Mouse (Mus musculus) gastrocnemius, adult 18-20 months (tissue): ENCODE results near the gene Hs3st2. TPM values are rescaled to one million over a fixed set of nuclear protein-coding genes. Genes with fewer than 3 reads are reported as not detected.
"Not testable (repeated sequence)": the region's sequence is repeated elsewhere in the genome, so short reads cannot be mapped to it uniquely, and the experiment has no call there.

Experiments
- DNase-seq: peaks from one replicate; pipeline ENCODE4 v3.0.0; 2021; ENCODE audit warnings: low spot score
- long read RNA-seq, 2 experiments: library from polyadenylated mRNA; stranded (forward); transcript quantifications; one replicate each; pipeline ENCODE4 v2.0.0; 2021
- total RNA-seq, 2 experiments: library from RNA; stranded (reverse); gene quantifications; 2 replicates each; pipeline ENCODE4 v1.2.3; 2021

The Hs3st2 gene
- not detected for total RNA-seq
- long read RNA-seq, experiment 1, result 0 reads
- long read RNA-seq, experiment 2, result 0 reads

- DNase-seq, result no peak
Measured at GRCm38 (mm10) chr7:121391225-121391983, at the start of gene Hs3st2. Gene Hs3st2 (plus strand): TSS chr7:121391859.

DNA sequence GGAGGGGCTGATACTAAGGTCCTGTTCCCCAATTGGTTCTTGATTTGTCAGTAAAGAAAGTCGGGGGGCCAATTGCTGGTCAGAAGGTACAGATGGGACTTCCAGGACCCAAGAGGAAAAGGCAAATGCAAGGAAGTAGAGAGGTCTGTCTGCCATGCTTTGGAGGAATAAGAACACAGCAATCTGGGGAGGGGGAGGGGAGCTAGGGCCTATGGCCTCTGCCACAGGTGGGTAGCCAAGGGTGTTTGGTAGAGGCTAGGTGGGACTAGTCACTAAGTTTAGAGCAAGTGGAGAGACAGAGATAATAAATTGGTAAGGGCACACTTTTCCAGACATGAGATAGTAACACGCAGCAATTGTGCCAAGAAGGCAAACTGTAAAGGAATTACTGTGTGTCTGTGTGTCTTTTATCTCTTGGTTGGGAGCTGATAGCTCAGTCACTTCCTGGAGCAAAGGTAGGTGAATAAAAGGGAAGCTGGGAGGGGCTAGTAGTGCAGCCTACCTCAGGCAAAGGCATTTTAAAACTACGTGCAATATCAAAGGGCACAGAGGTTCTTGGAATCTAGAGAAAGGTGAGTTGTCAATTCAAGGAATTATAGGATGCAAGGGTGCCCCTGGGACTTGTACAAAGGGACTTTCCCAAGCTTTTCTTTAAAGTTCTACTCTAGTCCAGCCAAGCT, 43.2 kb upstream of the Hs3st2 start:
- DNase-seq, result no peak

DNA sequence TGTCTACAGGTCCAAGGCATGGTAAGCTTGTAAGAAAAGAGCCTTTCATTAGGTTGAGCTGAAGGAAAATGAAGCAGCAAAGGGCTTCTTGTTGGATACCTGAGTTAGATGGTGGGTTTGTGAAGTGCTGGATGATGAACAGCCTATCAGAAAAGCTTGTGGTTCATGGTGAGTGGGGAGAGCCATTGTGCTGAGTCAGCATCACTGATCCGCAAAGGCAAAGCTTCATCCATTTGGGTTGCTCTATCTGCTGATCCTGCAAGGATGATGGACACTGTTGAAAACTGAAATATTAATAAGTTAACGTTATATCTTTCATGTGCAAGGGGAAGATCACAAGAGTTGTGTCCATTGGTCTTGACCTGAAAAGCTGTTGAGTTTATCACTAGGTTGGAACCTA, 40.0 kb upstream of the Hs3st2 start:
- no peak for DNase-seq

DNA sequence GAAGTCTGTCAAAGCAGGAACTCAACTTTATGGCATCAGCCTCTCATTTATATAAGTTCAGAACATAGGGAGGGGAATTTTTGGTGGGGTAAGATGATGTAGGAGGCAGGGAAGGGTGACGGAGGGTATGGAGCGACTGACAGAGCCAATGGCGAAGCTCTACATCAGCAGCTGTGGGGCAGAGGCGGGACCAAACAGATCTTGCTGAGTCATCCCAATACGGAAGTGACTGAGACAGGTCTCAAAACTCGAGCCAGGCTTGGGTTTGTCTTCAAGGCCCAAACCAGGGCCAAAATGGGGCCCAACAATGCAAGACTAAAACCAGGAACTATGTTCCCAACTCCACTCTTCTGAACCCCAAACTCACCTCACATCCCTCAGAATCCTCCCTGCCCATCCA, 30.2 kb upstream of the Hs3st2 start:
- not testable (repeated sequence) for DNase-seq

DNA sequence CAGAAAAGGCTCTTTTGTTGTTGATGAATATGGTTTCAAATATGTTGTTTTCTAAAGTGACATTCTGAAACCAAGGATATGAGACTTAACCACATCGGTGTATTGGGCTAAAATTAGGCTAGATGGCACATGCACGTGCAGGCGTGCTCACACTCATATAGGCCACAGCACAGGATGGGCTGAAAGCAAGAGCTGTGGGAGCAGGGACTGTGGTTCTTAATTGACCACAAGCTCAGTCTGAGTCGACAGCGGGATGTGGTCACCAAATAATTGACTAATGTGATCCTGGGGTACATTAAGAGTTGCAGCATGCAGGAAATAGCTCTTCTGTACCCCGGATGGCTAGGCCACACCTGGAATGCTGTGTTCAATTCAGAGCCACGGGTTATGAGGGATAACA, 26.1 kb upstream of the Hs3st2 start:
- DNase-seq, result no peak

- no peak for DNase-seq
Measured at GRCm38 (mm10) chr7:121367185-121367584, 24.5 kb upstream of the Hs3st2 start.

- DNase-seq, result no peak
Measured at GRCm38 (mm10) chr7:121371990-121372389, 19.7 kb upstream of the Hs3st2 start.

DNA sequence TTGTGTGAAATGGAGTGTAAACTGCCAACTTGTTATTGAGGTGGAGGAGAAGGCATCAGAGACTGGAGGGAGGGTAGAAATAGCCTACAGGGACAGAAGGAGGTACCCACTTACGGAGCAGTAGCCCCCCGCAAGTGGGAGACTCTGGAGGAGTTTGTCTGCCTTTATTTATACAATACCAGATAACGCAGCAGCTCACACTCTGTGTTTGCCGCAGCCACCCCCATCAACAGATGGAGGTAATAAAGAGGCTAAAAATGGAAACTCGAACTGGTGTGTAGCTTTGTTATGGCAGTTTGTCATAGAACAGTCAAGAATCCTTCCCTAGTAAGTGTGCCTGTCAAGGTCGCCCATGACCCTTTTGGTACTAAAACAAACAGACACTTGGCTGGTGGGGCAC, 16.2 kb upstream of the Hs3st2 start:
- DNase-seq, result no peak

GRCm38 (mm10) chr7:121378942-121379341, 12.7 kb upstream of the Hs3st2 start:
- DNase-seq, result no peak

DNA sequence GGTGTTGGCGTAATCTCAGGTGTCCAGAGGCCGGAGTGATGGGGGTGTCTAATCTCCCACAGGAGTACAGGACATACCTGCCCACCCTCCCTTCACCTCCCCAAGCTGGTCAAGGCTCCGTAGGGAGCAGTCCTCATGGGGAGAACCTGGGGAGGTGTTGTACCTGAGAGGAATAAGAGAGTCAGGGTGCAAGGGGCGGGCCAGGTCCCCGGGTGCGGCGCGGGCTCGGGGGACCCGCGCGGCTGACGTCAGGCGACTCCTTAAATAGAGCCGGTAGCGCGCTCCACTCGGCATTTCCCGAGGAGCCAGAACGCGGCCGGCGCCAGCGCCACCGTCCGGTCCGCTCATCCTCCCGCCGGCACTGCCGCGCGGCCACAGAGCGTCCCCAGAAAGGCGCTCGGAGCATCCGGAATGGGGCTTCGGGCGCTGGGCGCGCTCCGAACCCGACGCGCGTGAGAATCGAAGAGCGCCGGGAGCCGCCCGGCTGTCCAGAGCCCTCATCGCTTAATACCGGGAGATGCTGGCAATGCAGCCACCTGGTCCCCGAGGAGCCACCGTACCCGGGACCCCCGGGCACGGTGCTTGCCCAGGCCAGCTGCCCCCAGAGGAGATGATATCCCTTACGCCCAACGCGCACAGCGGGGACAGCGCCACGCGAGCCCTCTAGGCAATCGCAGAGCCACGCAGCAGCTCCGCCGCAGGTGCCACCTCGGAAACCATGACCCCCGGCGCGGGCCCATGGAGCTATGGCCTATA, 503 bp downstream of the Hs3st2 start:
- DNase-seq, result no peak

- DNase-seq, result no peak
Measured at GRCm38 (mm10) chr7:121392740-121392993, 1.0 kb downstream of the Hs3st2 start.

- DNase-seq, result no peak
Measured at GRCm38 (mm10) chr7:121393884-121394283, 2.2 kb downstream of the Hs3st2 start.

- DNase-seq, result no peak
Measured at GRCm38 (mm10) chr7:121394875-121395274, 3.2 kb downstream of the Hs3st2 start.

- no peak for DNase-seq
Measured at GRCm38 (mm10) chr7:121410716-121411506, 19.3 kb downstream of the Hs3st2 start.

DNA sequence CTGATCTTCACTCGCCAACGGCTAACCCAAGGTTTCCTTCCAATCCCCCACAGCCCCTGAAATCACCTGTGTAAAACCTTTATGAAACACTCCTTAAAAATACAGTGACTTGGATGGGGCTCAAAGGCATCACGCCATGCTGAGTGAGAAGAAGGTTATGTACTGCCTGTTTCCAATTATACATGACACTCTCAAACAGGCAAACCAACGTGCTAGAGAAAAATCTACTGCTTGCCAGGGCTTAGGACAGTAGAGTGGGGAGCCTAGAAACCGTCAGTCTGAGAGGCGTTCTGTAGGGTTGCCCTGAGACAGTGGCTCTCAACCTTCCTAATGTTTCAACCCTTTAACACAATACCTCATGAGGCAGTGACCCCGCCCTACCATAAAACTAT, 19.8 kb downstream of the Hs3st2 start:
- DNase-seq, result no peak

DNA sequence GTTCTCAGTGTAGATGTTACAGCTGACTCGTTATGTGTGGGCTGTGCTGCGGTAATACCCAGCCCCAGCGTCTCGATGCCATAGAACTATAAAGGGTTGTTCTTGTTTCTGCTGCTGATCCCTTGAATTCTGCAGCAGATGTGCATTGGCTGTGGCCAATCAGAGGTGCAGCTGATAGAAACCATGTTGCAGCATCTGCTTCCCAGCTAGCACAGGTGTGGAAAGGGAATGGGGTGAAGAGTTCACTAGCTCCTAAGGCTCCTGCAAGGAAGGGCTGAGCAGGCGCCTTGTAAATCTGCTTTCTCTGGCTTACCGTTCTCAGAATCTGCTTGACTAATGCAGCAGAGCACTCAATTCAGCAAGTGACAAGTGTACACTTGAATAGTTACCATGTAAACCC, 45.2 kb downstream of the Hs3st2 start:
- no peak for DNase-seq

- no peak for DNase-seq
Measured at GRCm38 (mm10) chr7:121441186-121441585, 49.5 kb downstream of the Hs3st2 start.

DNA sequence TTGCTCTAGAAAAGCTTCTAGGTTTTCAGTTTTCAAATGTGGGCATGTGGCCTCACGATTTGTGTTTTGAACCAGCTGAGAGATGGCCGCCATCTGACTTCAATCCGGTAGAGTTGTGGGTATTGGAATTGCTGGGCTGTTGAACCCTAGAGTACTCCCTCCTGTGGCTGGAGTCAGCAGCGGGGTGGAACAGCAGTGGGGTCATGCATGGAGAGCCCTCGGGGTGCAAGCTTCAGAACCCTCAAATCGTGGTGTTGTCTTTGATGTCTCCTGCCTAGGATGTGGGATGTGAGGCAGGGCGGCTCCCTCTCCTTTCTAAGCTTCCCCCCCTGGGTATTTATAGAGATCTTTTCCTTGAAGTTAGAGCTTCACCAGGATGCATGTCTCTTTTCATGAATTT, 52.7 kb downstream of the Hs3st2 start:
- DNase-seq, result no peak

DNA sequence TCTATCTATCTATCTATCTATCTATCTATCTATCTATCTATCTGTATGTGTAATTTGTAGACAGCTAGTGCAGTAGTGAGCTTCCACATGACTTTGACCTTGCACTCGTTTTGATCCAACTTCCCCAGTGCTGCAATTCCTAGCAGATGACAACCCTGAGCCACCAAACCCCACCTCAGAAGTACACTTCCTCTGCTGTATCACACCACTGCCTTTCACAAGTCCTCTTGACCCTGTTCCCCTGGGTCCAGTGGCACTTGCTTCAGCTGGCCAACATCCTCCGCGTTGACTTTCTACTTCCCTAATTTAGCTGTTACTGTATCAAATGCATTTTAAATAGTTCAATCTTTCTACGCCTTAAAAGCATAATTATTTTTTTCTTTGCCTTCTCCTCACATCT, 54.6 kb downstream of the Hs3st2 start:
- DNase-seq, result no peak

- no peak for DNase-seq
Measured at GRCm38 (mm10) chr7:121450951-121451843, 59.5 kb downstream of the Hs3st2 start.

- no peak for DNase-seq
Measured at GRCm38 (mm10) chr7:121456716-121457115, 65.1 kb downstream of the Hs3st2 start.
